ENCODE assay signal across 8 mouse cellular contexts in the genomic region with DNA sequence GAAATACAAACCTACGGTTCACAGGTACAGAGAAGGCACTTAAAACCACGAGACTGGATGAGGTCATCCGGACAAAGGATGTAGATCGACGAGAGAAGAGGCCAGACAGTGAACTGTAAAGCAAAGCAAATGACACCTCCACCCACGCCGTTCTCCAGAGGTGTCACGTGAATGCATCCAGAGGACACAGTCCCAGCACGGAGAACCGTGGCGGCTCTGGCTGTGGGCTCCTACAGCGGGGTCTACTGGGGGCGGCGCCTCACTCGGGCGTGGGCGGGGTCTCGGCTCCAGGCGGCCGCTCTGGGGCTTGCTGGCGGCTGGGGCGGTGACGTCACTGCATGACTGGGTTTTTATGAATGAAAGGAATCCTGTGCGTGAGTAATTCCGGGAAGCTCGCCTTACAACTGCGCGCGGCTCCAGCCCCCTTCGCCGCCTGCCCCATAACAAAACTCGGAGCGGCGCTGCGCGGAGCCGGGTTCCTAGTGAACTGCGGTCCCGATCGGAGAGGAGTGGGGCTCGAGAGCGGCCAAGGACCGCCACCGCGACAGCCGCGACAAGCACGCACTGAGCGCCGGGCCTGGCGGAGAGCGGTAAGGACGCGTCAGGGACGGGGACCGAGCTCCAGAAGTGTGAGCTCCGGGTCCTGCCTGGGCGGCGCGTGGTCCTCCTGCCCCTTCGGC. TPM values are rescaled to one million over a fixed set of nuclear protein-coding genes. Genes with fewer than 3 reads are reported as not detected.
A peak's percentile ranks its signal among the peaks of the same experiment; 100 is the strongest.
DNase-seq lines count a peak whose midpoint lies in the region; ATAC-seq and TF ChIP-seq lines count a peak whose summit lies in the region.

No protein-coding gene starts in this region.

- H3K4me2 ChIP-seq in embryonic facial prominence, embryonic 13.5 days: peak overlapping the region; percentile 89
- H3K4me2 ChIP-seq in limb, embryonic 14.5 days (replicated peaks; ENCODE audit: low read depth, low read length, severe bottlenecking): peak overlapping the region; percentile 93
- peak overlapping the region; percentile 96 for H3K4me2 ChIP-seq in midbrain, embryonic 16.5 days (ENCODE audit: low read length)

- ATAC-seq in embryonic facial prominence, embryonic 13.5 days (ENCODE audit: insufficient number of reproducible peaks, insufficient read depth, low FRiP score, low TSS enrichment, low read depth): peak; percentile 83
- ATAC-seq in limb, embryonic 14.5 days (ENCODE audit: low FRiP score, low read depth): peak; percentile 90
- ATAC-seq in midbrain, embryonic 16.5 days: peak; percentile 90

- peaks cover 6% of the 10 kb centered on the region; the same call in 1 of the 2 replicates for H3K27me3 ChIP-seq in embryonic facial prominence, embryonic 13.5 days
- no peaks in the 10 kb centered on the region for H3K27me3 ChIP-seq in limb, embryonic 14.5 days (ENCODE audit: control insufficient read depth, insufficient read depth, low read length)
- peaks cover 7% of the 10 kb centered on the region; the same call in 1 of the 2 replicates for H3K27me3 ChIP-seq in midbrain, embryonic 16.5 days (ENCODE audit: control insufficient read depth, insufficient read depth, low read depth, low read length)

- H3K4me3 ChIP-seq in embryonic facial prominence, embryonic 13.5 days: peak overlapping the region; percentile 74
- peak overlapping the region; percentile 74 for H3K4me3 ChIP-seq in limb, embryonic 14.5 days (replicated peaks; ENCODE audit: low read length)
- peak overlapping the region; percentile 83 for H3K4me3 ChIP-seq in midbrain, embryonic 16.5 days (ENCODE audit: low read depth, low read length)

- peaks cover 22% of the 10 kb centered on the region for H3K4me1 ChIP-seq in embryonic facial prominence, embryonic 13.5 days
- H3K4me1 ChIP-seq in limb, embryonic 14.5 days (ENCODE audit: control insufficient read depth, insufficient read depth, low read length): peaks cover 9% of the 10 kb centered on the region
- peaks cover 8% of the 10 kb centered on the region for H3K4me1 ChIP-seq in midbrain, embryonic 16.5 days (ENCODE audit: control insufficient read depth, insufficient read depth, low read length)

- peak overlapping the region; percentile 94 for H3K27ac ChIP-seq in embryonic facial prominence, embryonic 13.5 days
- H3K27ac ChIP-seq in limb, embryonic 14.5 days (replicated peaks; ENCODE audit: low read depth, low read length): peak overlapping the region; percentile 93
- peak overlapping the region; percentile 78 for H3K27ac ChIP-seq in midbrain, embryonic 16.5 days (ENCODE audit: low read length)

- 0 out of 2 replicates have a peak, but pooled peaks have one; percentile 16 for TF ChIP-seq POLR2A in limb, embryonic 14.5 days (IDR thresholded peaks at IDR 0.05; ENCODE audit: borderline replicate concordance, extremely low read depth, insufficient read depth, insufficient read length)

- H3K9me3 ChIP-seq in embryonic facial prominence, embryonic 13.5 days: no peaks in the 10 kb centered on the region
- H3K9me3 ChIP-seq in limb, embryonic 14.5 days (ENCODE audit: control insufficient read depth, low read length): no peaks in the 10 kb centered on the region
- no peaks in the 10 kb centered on the region for H3K9me3 ChIP-seq in midbrain, embryonic 16.5 days (replicated peaks; ENCODE audit: control insufficient read depth, low read length, poor library complexity, severe bottlenecking)

- H3K36me3 ChIP-seq in embryonic facial prominence, embryonic 13.5 days: no peaks in the 10 kb centered on the region
- H3K36me3 ChIP-seq in limb, embryonic 14.5 days (ENCODE audit: control insufficient read depth, insufficient read depth, low read length): no peaks in the 10 kb centered on the region
- H3K36me3 ChIP-seq in midbrain, embryonic 16.5 days (ENCODE audit: control insufficient read depth, insufficient read depth, low read length): no peaks in the 10 kb centered on the region

- under 1% methylated on average over 60 of the region's 61 CpGs for WGBS in embryonic facial prominence, embryonic 13.5 days
- under 1% methylated on average over 59 of the region's 61 CpGs for WGBS in limb, embryonic 14.5 days
- under 1% methylated on average over 59 of the region's 61 CpGs for WGBS in midbrain, embryonic 16.5 days

- peak overlapping the region; percentile 81 for H3K9ac ChIP-seq in embryonic facial prominence, embryonic 13.5 days
- H3K9ac ChIP-seq in limb, embryonic 14.5 days (ENCODE audit: low read depth, low read length, severe bottlenecking): peak overlapping the region; percentile 84
- H3K9ac ChIP-seq in midbrain, embryonic 16.5 days (ENCODE audit: low read depth, low read length): peak overlapping the region; percentile 82

- DNase-seq in 416B (ENCODE audit: low read depth): peak; percentile 93
- peak; percentile 65 for DNase-seq in adrenal gland, postnatal 4 days (ENCODE audit: low spot score in 2 of 2)
- DNase-seq in heart, adult 8-10 months (ENCODE audit: low spot score): peak; percentile 90
- peak; percentile 83 for DNase-seq in kidney, adult 9 months
- DNase-seq in limb, embryonic 14.5 days (ENCODE audit: low spot score): peak; percentile 95
- peak; percentile 59 to 84 for DNase-seq in spleen, postnatal 10 days (ENCODE audit: low spot score in 2 of 2)

RNA-seq across cellular contexts. Expression of a gene that starts 0.9 kb away (rescaled TPM):
- total RNA-seq in adrenal gland, postnatal 4 days (2021): 1 to 10 TPM; 3.2 to 4.6 TPM
- polyA plus RNA-seq in embryonic facial prominence, embryonic 13.5 days (2015; fragmentation: Nextera tagmentation; extraction: Ambion mirVana): 1.8 and 2.8 TPM in 2 replicates
- total RNA-seq in heart, adult 8-10 months (2022): 10 to 100 TPM in 2 of 4 experiments, 1 to 10 TPM in 2; 5.7 to 11.1 (median 9.9) TPM
- polyA plus RNA-seq in limb, embryonic 14.5 days (2012; rRNA removed): 5.0 and 5.5 TPM in 2 replicates
- 3.0 and 3.6 TPM in 2 replicates for polyA plus RNA-seq in limb, embryonic 14.5 days (2014; fragmentation: Nextera tagmentation; extraction: Ambion mirVana)
- 0.85 and 0.86 TPM in 2 replicates for polyA plus RNA-seq in midbrain, embryonic 16.5 days (2015; fragmentation: Nextera tagmentation; extraction: Ambion mirVana)

RNA-seq across cellular contexts. Expression of a gene that starts 19.1 kb away (rescaled TPM):
- total RNA-seq in adrenal gland, postnatal 4 days (2021): 10 to 100 TPM; 25.3 to 28.2 TPM
- polyA plus RNA-seq in embryonic facial prominence, embryonic 13.5 days (2015; fragmentation: Nextera tagmentation; extraction: Ambion mirVana): 11.6 TPM in 2 replicates
- total RNA-seq in heart, adult 8-10 months (2022): 10 to 100 TPM; 11.6 to 15.6 (median 13.4) TPM
- 21.8 and 27.2 TPM in 2 replicates for polyA plus RNA-seq in limb, embryonic 14.5 days (2012; rRNA removed)
- polyA plus RNA-seq in limb, embryonic 14.5 days (2014; fragmentation: Nextera tagmentation; extraction: Ambion mirVana): 12.7 and 14.7 TPM in 2 replicates
- 29.8 and 35.3 TPM in 2 replicates for polyA plus RNA-seq in midbrain, embryonic 16.5 days (2015; fragmentation: Nextera tagmentation; extraction: Ambion mirVana)

RNA-seq across cellular contexts. Expression of a gene that starts 56.1 kb away (rescaled TPM):
- total RNA-seq in adrenal gland, postnatal 4 days (2021): 10 to 100 TPM; 45.7 to 47.4 TPM
- 67.1 and 72.0 TPM in 2 replicates for polyA plus RNA-seq in embryonic facial prominence, embryonic 13.5 days (2015; fragmentation: Nextera tagmentation; extraction: Ambion mirVana)
- total RNA-seq in heart, adult 8-10 months (2022): 10 to 100 TPM; 34.6 to 46.1 (median 39.0) TPM
- polyA plus RNA-seq in limb, embryonic 14.5 days (2012; rRNA removed): 121 and 163 TPM in 2 replicates
- polyA plus RNA-seq in limb, embryonic 14.5 days (2014; fragmentation: Nextera tagmentation; extraction: Ambion mirVana): 67.9 and 76.8 TPM in 2 replicates
- 42.5 and 43.2 TPM in 2 replicates for polyA plus RNA-seq in midbrain, embryonic 16.5 days (2015; fragmentation: Nextera tagmentation; extraction: Ambion mirVana)

Comparison
In these comparisons a context has a peak if more than half of its experiments do, and no peak if none do; other contexts are left out.
1. Peak in every context shown above with its lines: DNase-seq, ATAC-seq, H3K4me3 ChIP-seq and H3K27ac ChIP-seq.